Mouse (Mus musculus) brown adipose tissue, adult 24 weeks (tissue): ENCODE data around the gene Brd2. TPM values are rescaled to one million over a fixed set of nuclear protein-coding genes. Genes with fewer than 3 reads are reported as not detected.

Experiments used
- H3K27ac ChIP-seq: fragments of 200-500 bp; replicated peaks from 2 replicates; pipeline ENCODE4 v1.5.1; 2012; ENCODE audit warnings: low read depth, mild to moderate bottlenecking, low read length
- H3K4me1 ChIP-seq: fragments of 200-500 bp; 2 replicates; pipeline ENCODE4 v1.6.1; 2012; ENCODE audit warnings: low read length, mixed read lengths; ENCODE audit not compliant: control insufficient read depth, insufficient read depth, insufficient read length
- H3K4me3 ChIP-seq: fragments of 200-500 bp; 2 replicates; pipeline ENCODE4 v1.5.1; 2012; ENCODE audit warnings: low read depth, mild to moderate bottlenecking, low read length, moderate library complexity; ENCODE audit not compliant: insufficient read depth
- polyA plus RNA-seq: library from polyadenylated mRNA; stranded (reverse); fragments of >200 nt; gene quantifications from 2 replicates; pipeline ENCODE4 v1.2.4, GENCODE M21; 2012; ENCODE audit not compliant: missing spikeins, insufficient read depth, insufficient read length

The Brd2 gene
- polyA plus RNA-seq, 1 experiment = 86.3 TPM

DNA sequence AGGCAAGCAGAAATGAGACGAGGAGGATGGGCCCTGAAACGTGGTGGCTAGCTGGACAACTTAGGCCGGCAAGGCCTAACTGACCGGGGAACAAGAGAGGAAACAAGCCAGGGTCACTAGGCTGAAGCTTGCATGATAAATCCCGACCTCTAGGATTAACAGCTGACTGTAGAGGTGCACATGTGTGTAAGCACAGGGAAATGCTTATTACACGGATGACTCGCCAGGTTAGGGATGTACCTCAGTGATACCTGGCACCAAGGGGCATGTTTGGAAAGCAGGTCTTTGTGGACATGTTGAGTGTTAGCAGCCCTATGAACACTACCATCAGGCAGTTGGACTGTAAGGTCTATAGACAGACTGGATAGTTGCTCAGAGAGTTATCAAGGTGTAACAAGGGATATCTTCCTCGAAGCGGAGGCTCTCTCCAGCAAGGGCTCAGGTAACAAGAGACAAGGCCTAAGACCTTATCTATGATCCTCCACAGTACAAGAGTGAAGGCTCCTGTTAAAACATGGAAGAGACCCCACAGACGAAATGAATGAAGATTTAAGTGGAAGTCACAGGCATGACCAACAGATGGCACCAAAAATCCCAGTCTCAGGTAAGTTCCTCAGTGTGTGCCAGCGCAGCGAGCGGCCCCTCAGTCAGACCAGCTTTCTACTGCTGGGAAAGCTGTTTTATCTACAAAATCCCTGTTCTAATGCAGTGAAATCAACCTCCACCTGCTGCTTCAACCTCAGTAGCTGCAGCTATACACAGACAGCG lies 13.2 kb downstream of the Brd2 start:
- no peak overlapping the region for H3K4me3 ChIP-seq
- H3K27ac ChIP-seq = no peak overlapping the region
- no peaks in the 10 kb centered on the region for H3K4me1 ChIP-seq

- H3K4me3 ChIP-seq = no peak overlapping the region
- no peak overlapping the region for H3K27ac ChIP-seq
- no peaks in the 10 kb centered on the region for H3K4me1 ChIP-seq
Measured at GRCm38 (mm10) chr17:34108460-34108859, 14.0 kb downstream of the Brd2 start.

- H3K4me1 ChIP-seq = no peaks in the 10 kb centered on the region
- no peak overlapping the region for H3K27ac ChIP-seq
- no peak overlapping the region for H3K4me3 ChIP-seq
Measured at GRCm38 (mm10) chr17:34107109-34107867, 15.1 kb downstream of the Brd2 start.

DNA sequence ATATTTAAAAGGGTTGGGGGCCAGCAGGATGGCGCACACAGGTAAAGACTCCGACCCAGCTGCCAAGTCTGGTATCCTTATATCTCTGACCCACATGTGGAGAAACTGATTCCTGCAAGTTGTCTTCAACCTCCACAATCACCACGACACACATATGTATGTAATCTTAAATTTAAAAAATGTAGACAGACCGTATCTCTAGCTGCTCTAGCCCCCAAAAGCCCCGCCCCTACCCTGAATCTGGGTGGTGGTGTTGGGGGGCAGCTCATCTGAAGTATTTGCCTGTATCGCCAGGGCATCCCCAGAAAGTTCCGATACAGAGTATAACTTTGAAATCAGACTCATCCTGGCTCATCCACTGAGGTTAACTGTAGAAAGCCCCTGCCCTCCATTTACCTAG lies 15.9 kb downstream of the Brd2 start:
- no peak overlapping the region for H3K4me3 ChIP-seq
- H3K4me1 ChIP-seq = no peaks in the 10 kb centered on the region
- H3K27ac ChIP-seq = no peak overlapping the region

DNA sequence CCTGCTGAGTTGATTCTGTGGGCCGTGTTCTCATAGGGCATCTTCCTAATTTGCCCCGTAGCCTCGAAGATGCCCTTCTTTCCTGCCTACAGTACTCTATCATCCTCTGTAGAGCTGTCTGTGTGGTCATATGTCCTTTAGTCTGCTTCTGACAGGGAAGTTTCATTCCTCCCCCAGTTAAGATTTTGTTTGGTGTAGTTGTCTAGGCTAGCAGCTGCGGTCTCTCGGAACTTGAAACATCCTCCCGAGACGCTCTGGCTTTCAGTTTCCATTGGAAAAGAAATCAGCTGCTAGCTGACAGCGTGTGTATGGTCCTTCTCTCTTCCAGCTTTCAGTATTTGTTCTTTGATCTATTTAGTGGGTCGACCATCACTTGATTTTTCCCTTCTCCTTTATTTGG lies 17.6 kb downstream of the Brd2 start:
- H3K27ac ChIP-seq = no peak overlapping the region
- no peak overlapping the region for H3K4me3 ChIP-seq
- no peaks in the 10 kb centered on the region for H3K4me1 ChIP-seq

DNA sequence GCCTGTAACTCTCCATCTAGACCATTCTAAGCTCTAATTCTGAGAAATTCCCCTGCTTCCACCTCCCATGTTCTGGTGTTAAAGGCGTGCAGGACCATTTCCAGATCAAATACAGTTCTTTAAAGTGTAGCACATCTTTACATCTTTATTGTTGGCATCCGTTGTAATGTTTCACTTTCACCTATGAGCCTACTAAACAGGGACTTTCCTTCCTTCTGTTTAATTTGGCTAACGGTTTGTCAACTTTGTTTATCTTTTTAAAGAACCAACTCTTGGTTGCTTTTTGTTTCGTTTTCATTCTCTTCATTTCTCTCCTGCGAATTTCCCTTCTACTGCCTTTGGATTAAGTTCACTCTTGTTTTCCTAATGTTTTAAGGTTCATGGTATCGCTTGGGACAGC lies 19.6 kb downstream of the Brd2 start:
- no peaks in the 10 kb centered on the region for H3K4me1 ChIP-seq
- no peak overlapping the region for H3K4me3 ChIP-seq
- no peak overlapping the region; the same call in 1 of the 2 replicates for H3K27ac ChIP-seq

DNA sequence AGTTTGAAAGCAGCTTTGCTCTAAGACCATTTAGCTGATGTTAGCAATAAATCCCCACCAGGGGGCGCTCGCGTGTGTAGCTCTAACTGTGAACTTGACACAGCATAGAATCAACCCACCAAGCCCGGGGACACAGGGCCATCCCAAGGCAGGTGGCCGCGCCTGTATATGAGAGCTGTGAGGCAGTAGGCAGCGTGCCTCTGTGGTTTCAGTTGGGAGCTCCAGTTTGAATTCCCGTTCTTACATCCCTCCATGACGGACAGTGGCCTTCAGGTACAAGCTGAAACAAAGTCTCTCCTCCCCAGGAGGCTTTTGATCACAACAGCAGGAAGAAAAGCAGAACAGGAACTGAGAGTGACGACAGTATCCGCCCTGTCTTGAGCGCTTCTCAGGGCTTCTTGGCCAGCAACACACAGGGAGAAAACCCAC lies 20.8 kb downstream of the Brd2 start:
- Histone ChIP-seq H3K27ac (peak overlapping the region; percentile 66; the same call in 1 of the 2 replicates), H3K4me3 (peak overlapping the region; percentile 50), H3K4me1 (no peaks in the 10 kb centered on the region)

DNA sequence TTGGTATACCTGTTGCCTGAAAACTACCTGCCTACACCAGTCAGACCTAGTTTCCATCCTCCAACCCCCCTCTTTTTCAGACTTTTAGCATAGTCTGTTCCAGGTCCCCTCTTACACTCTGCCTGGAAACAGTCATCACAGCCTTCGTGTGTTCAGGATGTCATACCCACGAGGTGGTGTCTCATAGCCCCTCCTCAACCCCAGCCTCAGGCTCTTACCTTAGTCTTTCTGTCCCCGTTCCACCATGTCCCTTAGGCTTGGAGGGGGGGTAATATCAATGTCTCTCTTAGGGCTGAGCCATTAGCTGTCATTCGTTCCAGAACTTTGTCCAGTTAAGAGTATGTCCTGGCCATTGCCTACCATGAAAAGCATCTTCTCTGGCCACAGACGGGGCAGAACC lies 21.2 kb downstream of the Brd2 start:
- H3K4me1 ChIP-seq = no peaks in the 10 kb centered on the region
- no peak overlapping the region for H3K4me3 ChIP-seq
- H3K27ac ChIP-seq = no peak overlapping the region

DNA sequence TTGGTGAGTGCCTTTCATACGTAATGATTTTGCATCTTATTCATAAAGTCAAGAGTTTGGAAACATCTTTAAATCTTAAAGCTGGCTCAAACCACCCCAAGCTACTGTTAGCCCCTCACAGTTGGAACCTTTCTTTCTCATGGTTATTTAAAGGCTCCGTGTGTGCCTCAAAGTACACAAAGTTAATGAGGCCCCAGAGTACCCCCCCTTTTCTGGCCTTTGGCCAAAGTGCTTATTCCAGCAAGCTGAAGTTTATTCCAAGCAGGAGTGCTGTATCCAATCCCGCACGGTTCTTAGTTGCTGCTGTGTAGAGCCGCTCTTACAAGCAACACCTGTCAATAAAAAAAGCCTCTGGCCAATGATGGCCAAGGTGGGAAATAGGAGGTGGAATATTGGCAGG lies 22.9 kb downstream of the Brd2 start:
- no peak overlapping the region for H3K4me3 ChIP-seq
- no peak overlapping the region for H3K27ac ChIP-seq
- H3K4me1 ChIP-seq = no peaks in the 10 kb centered on the region

DNA sequence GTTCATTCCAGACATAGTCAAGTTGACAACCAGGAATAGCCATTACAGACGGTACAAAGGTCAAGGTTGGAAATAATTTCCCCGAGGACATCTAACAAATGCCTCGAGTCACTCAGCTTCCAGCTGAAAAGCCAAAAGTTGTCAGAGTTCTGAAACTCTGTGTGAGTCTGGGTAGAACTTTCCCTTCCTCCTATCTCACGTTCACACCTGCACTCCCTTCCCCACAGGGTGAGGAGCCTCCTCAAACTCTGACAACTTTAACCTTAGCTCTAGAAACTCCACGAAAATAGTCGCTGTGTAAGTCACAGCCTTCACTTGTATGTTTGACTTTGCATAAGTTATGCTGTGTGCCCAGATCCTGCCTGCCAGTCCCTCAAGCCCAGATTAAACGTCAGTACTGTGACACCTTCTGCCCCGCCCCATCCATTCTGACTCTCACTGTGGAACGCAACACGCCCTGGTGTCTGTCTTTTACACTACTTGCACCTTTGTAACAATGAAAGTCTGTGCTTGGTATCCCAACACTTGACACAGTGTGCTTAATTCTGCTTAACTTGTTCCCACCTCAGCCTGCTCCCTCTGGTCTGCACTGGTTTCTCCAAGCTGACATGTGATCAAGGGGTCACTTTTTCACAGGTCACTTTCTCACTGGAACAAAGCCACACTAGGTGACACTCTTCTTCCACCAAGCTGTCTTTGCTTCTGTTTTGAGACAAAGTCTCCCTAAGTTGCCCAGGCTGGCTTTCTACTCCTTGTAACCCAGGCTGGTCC lies 23.5 kb downstream of the Brd2 start:
- Histone ChIP-seq H3K27ac (peak overlapping the region; percentile 69), H3K4me1 (no peaks in the 10 kb centered on the region), H3K4me3 (no peak overlapping the region)

- no peak overlapping the region for H3K27ac ChIP-seq
- no peaks in the 10 kb centered on the region for H3K4me1 ChIP-seq
- H3K4me3 ChIP-seq = no peak overlapping the region
Measured at GRCm38 (mm10) chr17:34097272-34097671, 25.2 kb downstream of the Brd2 start.

DNA sequence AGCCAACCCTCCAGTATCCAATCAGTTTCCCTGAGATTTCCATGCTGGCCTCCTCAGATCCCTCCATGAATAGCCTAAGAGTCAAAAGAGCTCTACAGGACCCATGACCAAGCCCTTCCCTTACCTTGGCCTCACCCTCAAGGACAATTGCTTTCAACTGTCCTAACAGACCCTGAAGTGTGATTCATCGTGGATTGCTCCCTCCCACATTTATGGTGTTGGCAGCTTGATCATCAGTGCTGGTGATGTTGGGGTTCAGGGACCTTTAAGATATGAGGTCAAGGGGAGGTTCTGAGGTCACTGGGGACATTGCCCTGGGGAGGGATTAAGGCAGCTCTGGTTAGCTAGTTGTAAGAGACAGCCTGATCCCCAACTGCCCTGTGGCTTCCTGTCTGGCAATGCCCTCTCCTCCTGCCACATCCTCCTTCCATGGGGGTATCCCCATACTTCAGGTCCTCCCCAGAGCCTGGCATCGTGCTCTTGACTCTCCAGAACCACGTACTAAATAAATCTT lies 25.9 kb downstream of the Brd2 start:
- no peaks in the 10 kb centered on the region for H3K4me1 ChIP-seq
- no peak overlapping the region for H3K4me3 ChIP-seq
- no peak overlapping the region for H3K27ac ChIP-seq

GRCm38 (mm10) chr17:34094283-34095035 lies 28.0 kb downstream of the Brd2 start:
- Histone ChIP-seq H3K27ac (no peak overlapping the region), H3K4me3 (no peak overlapping the region), H3K4me1 (no peaks in the 10 kb centered on the region)

DNA sequence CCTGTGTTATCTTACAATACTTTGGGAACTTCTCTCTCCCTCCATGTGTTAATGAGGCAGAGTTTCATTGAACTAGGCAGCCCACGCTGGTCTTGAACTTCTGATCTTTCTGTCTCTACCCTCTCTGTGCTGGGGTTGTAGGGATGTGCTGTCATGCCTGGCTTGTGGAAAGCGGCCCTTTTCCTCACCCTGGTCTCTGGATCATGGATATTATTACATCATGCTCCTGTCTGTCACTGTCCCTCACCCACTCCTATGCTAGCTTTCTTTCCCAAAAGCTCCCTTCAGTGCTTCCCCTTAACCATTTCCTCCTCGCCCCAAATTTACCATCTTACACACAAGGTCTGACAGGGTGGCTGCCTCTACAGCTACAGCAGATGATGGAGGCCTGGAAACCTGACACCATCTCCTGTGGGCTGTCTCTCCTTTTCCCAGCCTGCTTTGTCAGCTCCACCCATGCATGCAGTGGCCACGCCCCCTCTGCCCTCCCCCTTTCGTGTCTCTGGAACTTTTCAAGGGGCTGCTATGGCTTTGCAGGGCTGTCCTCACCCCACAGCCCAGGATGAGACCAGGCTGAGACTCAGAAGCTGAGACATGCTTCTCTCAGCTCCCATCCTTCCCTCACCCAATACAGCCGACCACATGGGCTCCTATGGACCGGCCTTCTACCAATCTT lies 29.1 kb downstream of the Brd2 start:
- Histone ChIP-seq H3K4me3 (no peak overlapping the region), H3K27ac (no peak overlapping the region), H3K4me1 (no peaks in the 10 kb centered on the region)
